Mouse (Mus musculus) erythroblast, adult 5-6 weeks (primary cell): ENCODE data around the gene Ano4. TPM values are rescaled to one million over a fixed set of nuclear protein-coding genes. Genes with fewer than 3 reads are reported as not detected.

Experiments used
- ATAC-seq: replicated peaks from 2 replicates; pipeline ENCODE4 v1.8.0; 2016; ENCODE audit warnings: moderate number of reproducible peaks, mild to moderate bottlenecking, moderate TSS enrichment, inconsistent platforms; ENCODE audit not compliant: poor library complexity, low FRiP score, severe bottlenecking
- total RNA-seq, 2 experiments: library from RNA; stranded (forward) in 1 of 2; stranded (reverse) in 1 of 2; fragments of 150-400 nt in 1 of 2; fragments of 200-764, 138-1000 nt in 1 of 2; gene quantifications; 2 replicates each; pipeline versions ENCODE4 v1.2.3 to v1.2.4; 2015 to 2017; ENCODE audit warnings: low replicate concordance in 2 of 2

The Ano4 gene
- total RNA-seq (2015; ENCODE audit: low replicate concordance) (not detected in 2 replicates), total RNA-seq (2017; ENCODE audit: low replicate concordance) (not detected in 2 replicates)

DNA sequence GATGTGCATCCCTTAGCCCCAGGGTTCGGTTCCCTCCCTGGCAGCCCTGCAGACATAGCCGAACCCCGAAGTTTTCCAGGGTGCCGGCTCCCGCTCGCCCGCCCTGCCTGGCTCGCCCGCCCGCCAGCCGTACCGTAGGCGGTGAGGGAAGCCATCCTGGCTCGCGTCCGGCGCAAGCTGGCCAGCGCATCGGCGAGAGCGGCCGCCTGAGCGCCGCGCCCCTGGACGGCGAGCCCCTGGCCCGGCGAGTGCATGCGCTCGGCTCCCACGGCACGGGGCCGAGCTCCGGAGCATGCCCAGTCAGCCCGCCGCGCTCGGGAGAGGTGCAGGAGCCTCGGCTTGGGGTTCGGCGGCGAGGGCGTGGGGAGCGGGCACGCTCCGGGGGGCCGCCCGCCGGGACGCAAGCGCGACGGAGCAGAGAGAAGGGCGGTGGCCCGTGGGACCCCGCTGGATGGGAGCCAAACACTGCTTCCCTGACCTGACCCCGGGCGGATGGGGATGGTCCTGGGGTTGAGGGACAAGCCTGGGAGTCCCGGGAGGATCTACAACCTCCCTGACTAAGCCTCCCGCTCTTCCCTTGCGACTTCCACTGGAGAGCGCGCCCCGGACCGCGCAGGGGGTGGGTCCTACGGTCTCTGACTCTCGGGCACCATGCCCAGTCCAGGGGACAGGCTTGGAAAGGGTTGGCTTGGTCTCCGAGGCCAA is at the start of gene Ano4:
TSS of gene Ano4 (minus strand) at position 272 of the 705 bp plus-strand sequence.
- no peak; the same call in 1 of the 2 replicates for ATAC-seq

DNA sequence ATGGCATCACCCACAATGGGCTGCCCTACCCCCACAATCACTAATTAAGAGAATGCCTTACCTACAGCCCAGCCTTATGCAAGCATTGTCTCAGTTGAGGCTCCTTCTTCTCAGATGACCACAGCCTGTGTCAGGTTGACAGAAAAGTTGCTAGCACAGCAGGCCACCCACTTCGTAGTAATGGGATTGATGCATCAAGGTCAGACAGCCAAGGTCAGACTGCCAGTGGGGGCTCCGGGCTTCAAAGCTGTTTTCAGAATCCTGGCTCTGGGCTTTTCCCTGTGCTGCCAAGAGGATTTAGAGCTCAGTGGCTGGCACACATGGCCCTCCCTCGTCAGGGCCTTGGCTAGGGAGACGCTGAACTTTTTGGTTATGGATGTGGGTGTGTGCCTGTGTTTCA is 48.1 kb upstream of the Ano4 start:
- ATAC-seq, result no peak

GRCm38 (mm10) chr10:89391571-89392163 is 47.1 kb upstream of the Ano4 start:
- no peak for ATAC-seq

DNA sequence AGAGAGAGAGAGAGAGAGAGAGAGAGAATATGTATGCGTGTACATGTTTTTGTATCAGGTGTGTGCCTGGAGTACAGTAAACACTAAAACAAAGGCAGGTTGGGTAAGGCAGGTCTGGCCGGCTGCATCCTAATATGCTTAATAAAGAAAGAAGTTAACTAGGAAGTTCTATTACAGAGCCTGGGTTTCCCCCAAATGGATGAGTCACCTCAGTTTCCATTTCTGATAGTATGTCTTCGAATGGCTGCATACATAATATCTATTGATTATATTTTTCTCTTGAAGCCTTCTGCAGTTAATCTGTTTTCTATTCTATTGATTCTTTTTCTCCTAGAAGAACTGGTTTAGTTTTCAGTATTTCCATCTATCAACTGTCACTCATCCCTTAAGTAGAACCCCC is 41.9 kb upstream of the Ano4 start:
- ATAC-seq, result no peak

DNA sequence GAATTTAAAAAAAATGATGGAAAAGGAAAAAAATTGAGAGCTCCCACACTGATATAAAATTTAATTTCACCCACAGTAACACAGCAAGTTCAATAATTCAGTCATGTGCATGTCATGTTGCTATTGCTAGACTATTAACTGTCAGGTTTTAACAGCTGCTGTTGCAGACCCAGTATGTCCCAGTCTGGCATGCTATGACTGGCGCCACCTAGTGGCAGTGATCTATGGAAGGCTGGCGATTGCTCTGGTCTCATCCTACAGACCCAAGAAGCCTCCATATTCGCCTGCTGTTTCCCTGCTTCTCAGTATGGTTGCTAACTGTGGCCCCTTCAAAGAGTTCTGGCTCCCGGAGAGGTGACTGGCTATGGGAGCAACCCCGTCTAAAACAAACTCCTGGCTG is 38.9 kb upstream of the Ano4 start:
- ATAC-seq, result no peak; the same call in 1 of the 2 replicates

- ATAC-seq, result no peak
Measured at GRCm38 (mm10) chr10:89377750-89378149, 33.2 kb upstream of the Ano4 start.

- no peak for ATAC-seq
Measured at GRCm38 (mm10) chr10:89370051-89370450, 25.5 kb upstream of the Ano4 start.

DNA sequence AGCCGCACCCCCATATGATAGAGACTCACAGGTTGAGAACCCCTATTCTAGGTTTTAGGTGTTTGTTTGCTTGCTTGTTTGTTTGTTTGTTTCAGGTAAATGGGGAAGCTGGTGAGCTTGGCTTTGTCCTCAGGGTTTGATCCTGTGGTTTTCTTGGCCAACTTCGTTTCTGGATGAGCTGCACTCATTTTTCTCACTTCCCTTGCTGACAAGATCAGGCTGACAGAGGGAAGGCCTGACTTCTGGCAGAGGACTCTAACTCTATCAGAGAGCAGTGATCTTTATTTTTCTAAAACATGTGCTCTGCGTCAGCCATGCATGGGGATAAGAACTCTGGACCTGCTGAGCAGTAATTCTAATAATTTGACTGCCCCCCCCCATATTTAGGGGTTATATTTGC is 14.4 kb upstream of the Ano4 start:
- ATAC-seq, result no peak

GRCm38 (mm10) chr10:89354639-89355038 is 10.1 kb upstream of the Ano4 start:
- no peak for ATAC-seq

DNA sequence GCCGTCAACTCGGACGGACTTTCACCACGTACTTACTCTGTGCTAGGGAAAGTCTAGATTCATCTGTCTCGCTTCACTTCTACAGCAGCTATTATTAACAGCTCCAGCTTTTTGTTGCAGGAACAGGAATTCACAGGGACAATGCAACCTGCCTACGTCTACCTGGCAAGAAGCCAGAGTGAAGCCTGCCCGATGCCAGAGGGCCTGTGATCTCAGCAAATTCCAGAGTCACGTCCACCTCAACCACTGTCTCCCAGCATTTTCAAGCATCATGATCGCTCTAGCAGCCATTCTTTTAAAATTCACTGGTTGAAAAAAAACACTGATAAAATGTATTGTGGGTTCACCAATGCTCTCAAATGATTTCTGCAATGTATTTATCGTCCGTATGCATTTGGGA is 6.9 kb upstream of the Ano4 start:
- no peak for ATAC-seq

DNA sequence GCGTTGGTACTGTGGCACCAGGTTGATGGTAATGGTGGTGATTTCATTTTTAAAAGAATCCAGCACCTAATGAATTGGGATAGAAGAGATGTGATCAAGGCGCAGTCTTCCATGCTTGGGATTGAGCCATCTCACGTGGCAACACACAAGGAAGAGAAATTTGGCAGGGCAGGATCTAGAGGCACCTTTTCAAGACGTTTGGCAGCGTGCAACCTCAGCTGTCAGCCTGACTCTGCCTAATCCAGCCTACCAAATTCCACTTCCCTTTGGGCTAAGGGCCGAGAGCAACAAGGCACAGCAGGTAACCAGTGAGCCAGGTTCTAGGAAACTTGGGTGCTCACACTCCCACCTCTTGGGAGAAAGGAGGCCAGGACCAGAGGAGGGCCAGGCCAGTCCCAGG is 1.0 kb upstream of the Ano4 start:
- ATAC-seq, result no peak

GRCm38 (mm10) chr10:89345196-89345533 is 603 bp upstream of the Ano4 start:
- ATAC-seq, result no peak

- no peak for ATAC-seq
Measured at GRCm38 (mm10) chr10:89344132-89344490, 451 bp downstream of the Ano4 start.

DNA sequence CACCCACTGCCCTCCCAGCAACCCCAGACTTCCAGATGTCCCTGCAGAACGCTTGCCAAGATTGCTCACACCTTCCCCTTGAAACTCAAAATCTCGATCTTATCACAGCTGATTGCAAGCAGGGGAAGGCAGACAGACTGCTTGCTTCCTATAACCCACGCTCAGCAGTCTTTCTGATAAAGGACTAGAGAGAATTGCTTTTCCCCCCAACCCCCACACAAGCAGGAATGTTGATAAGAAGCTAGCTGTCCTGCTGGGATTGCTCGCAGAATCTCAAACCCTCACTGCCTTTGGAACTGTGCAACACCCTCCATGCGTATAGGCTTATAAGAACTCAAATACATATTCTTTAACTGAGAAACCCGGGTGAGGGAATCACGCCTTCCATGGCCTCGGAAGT is 846 bp downstream of the Ano4 start:
- no peak for ATAC-seq

DNA sequence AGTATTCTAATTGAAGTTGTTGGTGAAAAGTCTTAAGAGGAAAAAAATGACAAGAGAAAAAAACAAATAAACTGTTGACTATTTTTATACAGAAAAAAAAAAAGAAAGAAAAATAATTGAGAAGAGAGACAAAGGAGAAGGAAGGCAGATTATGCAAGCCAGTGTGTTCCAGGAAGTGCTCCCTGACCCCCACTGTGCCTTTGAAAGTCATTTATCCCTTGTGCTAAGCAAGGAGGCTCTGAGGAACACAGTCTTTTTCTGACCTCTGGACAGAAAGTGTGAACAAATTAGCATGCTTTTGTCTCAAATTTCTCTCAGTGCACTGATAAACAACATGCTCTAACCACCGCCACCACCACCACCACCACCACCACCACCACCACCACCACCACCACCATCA is 14.3 kb downstream of the Ano4 start:
- ATAC-seq, result no peak

DNA sequence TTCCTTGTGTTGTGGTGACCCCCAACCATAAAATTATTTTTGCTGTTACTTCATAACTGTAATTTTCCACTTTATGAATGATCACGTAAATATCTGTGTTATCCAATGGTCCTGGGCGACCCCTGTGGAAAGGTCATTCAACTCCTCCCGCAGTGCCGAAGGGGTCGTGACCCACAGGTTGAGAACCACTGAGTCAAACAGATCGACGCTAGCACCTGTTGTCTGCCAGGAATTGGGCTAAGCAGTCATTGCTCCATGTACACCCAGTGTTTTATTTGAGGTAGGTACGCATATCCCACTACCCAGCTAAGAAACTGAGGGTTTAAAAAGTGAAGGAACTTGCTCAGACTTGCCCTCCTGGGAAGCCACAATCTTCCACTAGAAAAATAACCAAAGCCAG is 14.8 kb downstream of the Ano4 start:
- no peak for ATAC-seq

GRCm38 (mm10) chr10:89328876-89329275 is 15.7 kb downstream of the Ano4 start:
- ATAC-seq, result no peak

DNA sequence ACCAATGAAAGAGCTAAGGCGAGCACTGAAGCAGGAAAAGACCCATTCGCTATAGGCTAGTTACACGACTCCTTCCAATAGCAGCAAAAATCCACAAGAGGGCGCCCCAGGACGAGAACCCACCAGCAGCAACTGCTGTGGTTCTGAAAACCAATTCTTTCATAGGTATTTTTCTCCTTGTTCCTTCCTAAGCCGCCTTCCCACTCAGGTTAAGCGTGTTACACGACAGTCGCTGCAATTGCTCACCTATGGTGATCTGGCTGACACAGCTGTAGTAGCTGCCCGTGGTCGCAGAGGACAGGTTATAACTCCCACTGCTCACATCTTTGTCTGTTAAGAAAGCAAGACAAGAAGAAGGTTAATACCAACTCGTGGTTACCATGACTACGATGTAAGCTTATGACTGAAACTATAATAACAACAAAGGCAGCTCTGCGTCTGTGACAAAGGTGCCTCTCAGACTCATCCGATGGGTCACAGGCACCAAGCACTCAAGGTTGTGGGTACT is 17.5 kb downstream of the Ano4 start:
- ATAC-seq, result no peak

DNA sequence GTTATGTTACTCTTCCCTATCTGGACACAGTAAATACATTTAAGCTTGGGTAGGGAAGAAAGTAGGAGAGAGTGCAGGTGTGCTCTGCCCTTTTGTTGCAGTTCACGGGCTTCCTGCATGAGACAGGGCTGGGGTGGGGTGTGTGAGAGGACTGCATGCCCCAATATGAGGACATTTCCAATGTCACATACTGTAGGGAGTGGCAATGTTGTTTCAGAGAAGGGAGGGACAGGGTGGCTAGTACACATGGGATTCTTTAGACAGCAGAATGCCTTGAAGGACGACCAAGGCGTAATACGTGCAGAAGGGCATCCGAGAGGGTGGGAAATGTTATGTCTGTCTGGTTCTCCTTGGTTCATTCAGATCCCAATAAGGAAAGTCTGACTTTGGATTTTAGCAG is 18.2 kb downstream of the Ano4 start:
- ATAC-seq, result no peak

DNA sequence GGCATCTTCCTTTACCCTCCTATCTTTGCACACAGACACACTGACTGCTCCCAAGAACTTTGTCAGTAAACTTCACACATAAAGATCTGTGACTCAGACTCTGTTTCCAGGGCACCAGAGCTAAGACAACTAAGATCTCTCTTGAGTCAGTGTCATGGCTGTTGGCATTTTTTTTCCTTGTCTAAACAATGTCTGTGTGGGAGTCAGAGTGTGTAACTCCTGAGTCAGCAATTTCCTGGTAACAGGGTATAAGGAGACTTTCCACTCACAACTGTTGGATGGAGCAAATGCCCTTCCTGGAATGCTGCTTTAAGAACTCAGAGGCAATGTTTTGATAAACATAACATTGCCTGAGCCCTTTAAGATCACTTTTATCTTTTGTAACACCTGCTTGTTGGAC is 37.0 kb downstream of the Ano4 start:
- ATAC-seq, result no peak

- no peak for ATAC-seq
Measured at GRCm38 (mm10) chr10:89300346-89300745, 44.2 kb downstream of the Ano4 start.

DNA sequence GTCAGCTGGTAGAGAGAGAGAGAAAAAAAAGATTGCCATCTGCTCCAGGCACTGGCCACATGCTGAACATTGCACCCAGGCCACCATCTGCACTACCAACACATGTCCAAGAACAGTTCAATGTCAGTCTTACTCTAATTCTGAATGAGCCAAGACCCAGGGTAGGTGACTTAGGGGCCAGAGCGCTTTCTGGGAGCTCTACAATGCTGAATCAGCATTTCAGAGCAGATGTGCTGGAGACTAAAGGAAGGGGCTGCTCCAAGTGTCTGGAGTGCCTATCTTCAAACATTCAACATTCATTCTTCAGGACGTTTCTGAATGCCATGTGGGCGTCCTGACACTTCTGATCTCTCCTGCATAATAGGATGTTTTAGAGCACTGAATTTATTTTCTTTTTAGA is 51.8 kb downstream of the Ano4 start:
- ATAC-seq, result no peak
